Mouse (Mus musculus) forelimb bud, embryonic 11.5 days (tissue): ENCODE measurements around the gene Coro2b.
A peak's percentile ranks its signal among the peaks of the same experiment; 100 is the strongest.

Experiments
- DNase-seq: peaks from one replicate; pipeline ENCODE4 v3.0.0-alpha.2; 2012; ENCODE audit warnings: low read depth, low spot score

The Coro2b gene

DNA sequence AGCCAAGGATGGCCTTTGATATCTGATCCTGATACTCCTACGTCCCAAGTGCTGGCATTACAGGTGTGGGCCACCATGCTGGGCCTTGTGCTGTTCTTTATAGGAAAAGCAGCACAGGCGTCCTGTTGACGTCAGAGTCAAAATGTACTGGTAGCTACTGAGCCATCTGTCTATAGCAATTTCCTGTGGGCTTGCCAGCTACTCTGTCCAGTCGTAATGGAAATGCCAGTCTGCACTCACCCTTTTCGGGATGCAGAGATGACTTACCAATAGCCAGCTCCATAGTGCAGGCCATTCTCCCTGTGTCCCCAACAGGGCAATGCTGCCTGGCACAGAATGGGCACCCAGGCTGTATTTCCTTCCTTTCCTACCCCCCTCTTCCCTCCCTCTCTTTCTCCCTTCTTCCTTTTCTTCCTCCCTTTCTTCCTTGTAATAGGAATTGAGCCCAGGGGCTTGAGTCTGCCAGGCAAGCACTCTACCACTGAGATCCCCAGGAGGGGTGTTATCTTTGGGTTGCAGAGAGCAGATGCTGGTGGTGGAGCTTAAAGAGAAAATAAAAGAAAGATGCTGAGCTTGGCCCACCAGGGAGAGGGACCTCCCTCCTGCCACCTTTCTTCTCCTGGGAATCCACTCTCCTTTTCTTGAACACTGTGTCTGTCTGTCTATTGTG lies 98.6 kb downstream of the Coro2b start:
- DNase-seq = no peak

DNA sequence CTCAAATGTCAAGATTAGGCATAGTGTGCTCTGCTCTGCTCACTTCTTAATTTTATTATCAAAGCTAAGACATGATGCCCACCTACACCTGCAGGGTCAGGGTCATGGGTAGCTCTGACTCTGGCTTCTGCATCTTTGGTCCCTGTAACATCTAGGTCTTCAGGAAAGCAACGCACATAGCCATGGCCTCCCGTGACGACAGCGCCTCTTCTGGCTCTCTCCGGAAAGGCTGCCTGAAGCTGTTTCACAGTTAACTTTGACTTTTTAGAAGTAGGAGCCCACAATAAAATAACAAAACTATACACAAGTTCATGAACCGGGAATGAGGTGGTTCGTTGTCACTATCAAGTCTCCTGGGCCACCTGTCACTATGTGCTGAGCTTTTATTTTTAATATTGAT lies 99.4 kb downstream of the Coro2b start:
- no peak for DNase-seq

DNA sequence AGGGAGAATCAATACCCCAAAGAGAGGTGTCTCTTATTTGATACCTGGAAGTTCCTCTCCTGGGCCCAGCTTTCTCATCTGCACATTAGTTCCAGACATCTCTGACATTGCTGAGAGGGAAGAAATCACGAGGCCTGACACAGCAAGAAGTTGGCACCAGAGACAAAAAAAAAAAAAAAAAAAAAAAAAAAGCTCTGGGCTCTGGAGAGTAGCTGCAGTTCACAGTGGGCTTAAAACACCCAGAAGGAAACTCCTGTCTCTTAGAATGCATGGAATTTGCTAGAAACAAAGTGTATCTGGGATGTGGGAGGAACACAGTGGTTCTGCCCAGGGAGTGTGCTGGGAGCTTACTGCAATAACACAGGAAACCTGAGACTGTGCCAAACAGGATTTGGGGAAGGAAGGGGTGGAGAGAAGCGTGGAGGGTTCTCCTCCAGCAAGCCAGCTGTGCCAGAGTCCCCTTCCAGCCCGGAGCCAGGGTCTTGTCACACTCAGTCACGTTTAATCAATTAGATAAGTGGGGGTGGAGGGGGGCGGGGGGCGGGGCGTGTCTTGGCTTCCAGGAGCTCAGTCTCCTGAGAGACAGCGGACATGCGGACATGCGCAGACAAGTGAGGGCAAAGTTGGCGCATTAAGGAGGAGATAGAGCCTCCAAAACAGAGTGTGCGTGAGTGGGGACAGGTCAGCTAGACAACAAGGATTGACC lies 101.1 kb downstream of the Coro2b start:
- DNase-seq = peak; percentile 77

DNA sequence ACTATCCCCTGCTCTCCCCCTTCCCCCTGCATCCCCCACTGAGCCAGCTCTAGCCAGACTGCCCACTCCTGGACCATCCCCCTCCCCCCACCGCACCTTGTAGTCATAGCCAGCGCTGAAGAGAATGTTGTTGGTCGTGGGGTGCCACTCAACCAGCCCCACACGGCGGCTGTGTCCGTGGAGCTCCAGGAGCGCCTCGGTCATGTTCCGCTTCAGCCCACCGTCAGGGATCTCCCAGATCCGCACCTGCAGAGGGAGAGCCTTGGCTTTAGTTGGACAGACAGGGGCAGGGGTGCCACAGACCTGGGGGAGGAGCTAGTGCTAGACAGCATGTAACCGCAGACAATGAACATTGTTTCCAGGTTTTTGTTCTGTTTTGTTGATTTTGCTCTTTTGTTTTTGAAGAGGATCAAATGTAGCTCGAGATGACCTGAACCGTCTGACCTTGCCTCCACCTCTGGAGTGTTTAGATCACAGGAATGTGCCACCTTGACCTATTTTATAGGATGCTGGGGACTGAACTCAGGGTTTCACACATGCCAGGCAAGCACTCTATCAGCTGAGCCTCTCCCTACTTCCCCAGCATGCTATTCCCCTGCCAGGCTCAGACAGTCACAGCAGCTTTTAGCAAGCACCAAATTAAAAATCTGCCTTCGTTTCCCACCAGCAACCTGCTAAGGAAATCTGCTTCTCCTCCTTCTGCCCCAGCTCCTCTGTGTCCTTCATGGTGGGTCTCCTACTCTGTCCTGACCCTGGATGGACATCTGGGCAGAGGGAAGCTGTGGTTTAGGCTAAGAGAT lies 104.4 kb downstream of the Coro2b start:
- DNase-seq = no peak

DNA sequence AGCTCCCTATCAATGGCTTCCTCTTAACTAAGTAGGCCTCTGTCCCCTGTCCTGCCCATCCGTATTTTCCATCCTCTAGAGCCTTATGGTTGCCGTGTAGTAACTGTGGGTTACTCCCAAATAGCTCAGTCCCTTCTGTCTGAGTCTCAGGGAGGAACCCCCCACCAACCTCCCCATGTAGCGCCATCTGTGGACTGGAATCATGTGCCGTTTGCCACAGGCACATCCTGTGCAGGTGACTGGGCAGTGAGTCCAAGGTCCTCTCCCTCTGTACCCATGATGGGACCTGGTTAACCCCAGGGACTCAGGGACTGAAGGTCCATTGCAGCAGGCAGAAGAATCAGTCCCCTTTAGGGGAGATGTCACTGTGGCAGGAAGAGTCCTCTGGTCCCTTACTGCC lies 106.1 kb downstream of the Coro2b start:
- no peak for DNase-seq

DNA sequence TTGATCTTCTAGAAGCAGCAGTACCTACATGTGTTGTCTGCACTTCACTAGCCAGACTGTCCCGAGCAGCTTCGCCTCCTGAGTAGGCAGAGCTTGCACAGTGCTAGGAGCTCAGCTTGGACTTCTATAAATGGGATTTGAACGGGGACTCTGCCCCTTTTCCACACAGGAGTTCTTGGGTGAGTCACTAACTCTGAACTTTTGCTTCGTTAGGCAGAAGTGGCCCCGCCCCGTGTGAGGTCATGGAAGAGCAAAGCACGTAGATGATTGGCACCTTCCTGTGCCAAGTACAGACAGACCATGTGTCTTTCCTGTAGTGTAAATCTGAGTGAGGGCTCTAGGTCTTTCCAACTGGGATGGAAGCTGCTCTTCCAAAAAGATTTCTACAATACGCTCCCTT lies 109.8 kb downstream of the Coro2b start:
- DNase-seq = no peak

DNA sequence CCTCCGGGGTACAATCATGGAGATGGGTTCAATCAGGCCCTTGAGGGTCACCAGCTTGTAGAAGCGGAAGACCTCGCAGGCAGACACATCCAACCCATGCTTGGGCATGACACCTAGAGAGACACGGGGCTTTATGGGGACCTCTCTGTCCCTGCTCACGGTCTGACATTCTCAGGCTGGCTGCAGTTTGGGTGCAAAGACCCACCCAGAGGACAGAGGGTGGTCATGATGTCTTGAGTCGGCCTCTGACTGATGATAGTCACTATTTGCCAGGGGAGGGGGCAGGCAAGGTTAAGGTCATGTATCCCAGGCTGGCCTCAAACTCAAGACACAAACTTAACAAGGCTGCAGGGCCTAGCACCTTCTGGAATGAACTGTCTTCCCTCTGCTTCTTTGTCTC lies 110.3 kb downstream of the Coro2b start:
- DNase-seq = no peak

DNA sequence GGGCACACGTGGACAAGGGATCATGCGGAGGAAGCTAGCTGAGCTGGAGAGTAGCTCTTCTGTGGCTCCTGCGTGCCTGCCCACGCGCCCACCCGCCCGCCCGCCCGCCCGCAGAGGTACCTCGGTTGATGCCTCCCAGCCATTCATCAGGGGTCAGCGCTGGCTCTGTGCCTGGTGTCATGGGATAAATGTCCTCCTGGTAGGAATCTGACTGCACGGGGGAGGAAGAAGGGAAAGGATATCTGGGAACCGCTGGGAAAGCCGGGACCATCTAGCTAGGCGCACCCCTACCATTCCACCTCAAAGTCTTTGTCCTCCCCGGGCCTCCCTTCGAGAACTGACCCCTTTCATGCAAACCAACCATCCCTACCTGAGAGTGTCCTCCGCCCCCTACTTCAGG lies 110.8 kb downstream of the Coro2b start:
- DNase-seq = no peak

DNA sequence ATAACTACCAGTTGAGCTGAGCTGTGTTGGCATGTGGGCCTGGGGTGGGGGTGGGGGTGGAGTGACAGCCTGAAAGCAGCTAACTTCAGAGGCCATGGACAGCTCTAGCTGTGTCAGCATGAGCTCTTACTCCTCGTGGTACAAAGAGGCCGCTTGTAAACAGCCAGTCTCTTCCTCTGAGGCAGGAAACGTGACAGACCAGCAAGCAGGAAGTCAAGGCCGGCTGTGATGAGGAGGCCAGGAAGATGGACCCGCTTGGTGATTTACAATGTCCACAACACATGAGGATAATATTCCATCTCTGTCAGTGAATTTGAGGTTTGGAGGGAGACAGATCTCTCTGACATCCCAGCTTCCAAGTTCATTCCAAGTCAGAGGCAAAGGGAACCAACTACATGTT lies 111.6 kb downstream of the Coro2b start:
- no peak for DNase-seq

DNA sequence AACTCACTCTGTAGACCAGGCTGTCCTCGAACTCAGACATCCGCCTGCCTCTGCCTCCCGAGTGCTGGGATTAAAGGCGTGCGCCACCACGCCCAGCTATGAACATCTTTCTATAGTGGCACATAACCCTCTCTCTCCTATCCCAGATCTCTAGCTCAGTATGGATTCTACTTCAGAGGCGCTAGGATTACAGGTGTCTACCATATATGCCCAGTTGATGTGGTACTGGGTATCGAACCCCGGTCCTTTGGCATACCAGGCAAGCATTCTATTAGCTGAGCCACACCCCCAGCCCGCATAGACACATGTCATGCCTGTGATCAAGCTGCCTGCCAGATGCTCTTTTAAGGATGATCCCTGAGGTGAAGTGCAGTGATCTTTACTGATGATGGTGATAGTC lies 113.0 kb downstream of the Coro2b start:
- DNase-seq = no peak

DNA sequence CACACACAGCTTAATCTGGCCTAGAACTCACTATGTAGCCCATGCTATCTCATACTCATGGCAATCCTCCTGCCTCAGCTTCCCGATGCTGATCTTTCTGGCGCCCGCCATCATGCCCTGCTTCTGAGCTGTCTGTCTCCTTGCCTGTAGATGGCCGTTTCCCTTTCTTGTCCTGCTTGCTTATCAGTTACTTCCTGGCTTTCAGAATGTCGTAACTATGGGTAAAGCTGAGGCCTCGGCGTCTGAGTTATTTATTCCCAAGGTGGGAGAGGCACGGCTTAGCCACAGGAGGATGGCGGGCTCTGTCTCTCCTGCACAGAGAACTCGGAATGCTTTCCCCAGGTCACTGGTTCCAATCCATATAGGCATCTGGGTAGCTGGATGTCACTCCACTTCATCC lies 113.9 kb downstream of the Coro2b start:
- DNase-seq = no peak

DNA sequence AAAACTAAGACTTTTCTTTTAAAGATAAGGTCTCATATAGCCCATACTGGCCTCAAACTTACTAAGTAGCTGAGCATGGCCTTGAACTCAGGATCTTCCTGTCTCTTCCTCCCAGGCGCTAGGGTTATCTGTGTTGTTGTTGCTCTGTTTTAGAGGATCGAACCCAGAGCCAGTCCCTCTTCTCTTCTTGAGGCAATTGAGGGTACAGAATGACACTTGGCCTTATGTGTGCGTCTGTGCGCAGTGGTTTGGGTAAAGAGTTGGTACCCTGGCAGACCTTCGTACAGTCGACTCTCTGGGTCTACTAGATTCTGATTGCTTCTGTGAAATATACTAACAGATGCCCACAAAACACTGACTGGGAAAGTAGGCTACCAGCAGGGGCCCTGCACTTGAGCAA lies 114.9 kb downstream of the Coro2b start:
- no peak for DNase-seq

DNA sequence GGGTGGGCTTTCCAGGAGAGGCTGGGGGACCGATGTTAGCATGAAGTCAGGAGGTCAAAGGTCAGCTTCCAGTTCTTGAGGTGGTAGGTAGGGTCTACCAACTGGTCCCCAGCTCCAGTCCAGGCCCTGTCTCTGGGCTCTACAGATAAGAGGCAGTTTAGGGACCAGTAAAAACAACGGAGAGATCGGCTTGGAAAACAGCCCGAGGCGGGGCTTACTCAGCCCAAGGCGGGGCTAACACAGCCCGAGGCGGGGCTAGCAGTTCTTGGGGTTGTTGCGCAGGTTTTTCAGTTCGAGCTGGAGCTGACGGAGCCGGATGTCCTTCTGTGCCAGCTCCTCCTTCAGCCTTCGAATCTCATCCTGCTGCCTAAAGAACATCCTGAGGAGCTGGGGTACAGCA lies 115.8 kb downstream of the Coro2b start:
- DNase-seq = peak; percentile 41

DNA sequence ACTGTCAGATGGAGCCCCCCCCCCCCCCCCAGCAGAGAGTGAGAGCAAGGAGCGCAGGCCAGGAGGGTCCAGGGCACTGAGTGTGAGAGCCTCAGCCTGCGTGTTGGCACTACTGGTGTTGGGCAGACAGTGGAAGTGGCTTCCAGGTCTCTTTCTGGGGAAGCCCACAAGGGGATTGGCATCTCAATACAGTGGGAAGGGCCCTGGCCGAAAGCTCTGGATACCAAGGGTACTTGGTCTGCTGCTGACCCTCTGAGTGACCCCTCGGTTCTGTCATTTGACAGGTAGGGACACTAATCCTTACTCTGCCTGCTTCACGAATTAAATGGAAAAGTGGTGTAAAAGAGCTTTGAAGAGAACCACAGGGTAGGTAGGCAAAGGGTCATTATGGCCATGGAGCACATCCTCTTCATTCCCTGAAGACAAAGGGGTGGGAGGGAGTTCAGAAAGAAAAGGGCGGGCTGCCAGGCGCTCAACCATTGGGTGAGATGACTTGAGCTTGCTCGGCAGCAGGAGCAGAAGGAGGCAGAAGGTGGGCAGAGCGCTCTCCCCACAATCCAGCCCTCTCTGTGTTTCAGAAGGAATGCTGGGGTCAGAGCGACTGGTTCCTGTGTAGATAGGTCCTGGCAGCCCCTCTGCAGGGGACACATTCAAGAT lies 116.5 kb downstream of the Coro2b start:
- DNase-seq = no peak

DNA sequence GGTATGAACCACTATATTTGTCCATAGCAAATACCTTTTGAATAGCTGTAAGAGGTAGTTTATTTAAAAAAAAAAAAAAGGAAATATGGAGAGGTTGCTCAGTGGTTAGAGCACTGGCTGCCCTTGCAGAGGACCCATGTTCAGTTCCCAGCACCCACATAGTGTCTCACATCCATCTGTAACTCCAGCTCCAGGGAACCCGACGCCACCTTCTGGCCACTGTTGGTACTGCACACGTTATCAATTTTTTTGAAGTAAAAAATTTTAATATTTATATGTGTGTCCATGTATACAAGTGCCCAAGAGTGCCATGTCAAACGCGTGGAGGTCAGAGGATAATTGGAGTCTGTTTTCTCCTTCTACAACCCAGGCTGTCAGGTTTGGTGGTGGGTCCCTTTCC lies 118.1 kb downstream of the Coro2b start:
- no peak for DNase-seq

DNA sequence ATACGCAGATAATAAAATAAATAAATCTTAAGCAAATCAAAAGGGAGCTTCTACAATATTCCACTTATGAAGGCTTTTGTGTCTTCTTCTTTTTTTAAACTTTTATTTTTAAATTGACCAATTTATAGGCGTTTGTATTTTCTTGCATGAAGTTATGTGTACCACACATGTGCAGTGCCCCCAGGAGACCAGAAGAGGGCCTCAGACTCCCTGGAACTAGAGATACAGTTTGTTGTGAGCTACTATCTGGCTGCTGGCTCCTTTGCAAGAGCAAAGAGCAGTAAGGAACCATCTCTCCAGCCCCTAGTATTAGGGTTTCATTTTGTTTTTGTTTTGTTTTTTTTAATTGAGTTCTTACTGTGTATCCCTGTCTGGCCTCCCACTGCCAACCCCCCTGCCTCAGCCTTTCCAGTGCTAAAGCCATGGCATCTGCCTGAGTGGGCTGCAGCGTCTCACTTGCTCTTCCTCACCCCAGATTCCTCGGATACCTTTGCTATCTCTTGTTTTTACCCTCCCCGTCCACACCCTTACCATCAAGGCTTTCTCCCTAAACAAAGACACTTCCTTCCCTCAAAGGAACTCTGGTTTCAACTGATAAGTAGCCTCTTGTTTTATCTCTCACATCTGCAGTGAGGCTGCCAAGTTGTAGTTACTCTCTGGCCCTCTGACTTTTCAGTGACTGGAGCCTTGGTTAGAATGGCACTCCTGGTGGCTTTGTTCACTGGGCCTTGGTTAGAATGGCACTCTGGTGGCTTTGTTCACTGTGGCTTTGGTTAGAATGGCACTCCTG lies 129.3 kb downstream of the Coro2b start:
- DNase-seq = no peak

DNA sequence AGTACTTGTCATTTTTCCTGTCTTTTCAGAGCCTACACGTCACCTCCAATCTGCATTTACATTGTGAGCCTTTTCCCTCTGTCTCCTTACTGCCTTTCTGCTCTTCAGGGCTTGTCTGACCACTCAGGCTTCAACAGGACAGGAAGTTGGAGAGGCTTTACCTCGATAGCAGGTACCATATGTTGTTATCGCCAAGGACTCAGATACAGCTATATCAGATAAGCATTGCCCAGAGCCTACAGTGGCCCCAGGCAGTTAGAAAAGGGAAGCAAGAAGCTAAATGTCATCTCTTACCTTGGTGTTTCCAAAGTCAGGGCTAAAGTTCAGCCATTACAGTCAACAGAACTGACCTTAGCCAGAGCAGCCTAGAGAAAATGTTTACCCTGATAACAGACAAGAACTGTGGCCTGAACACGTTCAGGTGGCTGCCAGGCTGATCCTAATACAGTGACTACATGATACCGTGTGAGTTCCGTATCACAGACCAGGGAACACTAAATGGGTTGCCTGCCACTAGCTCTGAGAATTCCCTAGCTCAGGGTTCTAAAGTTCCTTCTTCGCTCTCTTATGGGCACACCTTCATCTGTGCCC lies 130.3 kb downstream of the Coro2b start:
- no peak for DNase-seq

DNA sequence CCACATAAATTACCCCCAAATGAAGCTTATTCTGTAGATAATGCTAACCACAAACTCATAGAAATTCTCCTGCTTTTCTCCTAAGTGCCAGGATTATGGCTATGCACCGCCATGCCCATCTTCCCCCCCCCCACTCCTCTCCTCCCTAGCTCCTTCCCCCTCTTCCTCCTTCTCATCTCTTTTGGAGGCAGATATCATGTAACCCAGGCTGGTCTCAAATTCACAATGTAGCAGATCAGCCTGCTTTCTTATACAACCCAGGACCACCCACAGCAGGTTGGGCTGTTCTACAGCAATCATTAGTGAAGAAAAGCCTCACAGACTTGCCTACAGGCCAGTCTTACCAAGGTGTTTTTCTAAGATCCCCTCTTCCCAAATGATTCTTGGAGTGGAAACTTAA lies 135.3 kb downstream of the Coro2b start:
- DNase-seq = no peak

DNA sequence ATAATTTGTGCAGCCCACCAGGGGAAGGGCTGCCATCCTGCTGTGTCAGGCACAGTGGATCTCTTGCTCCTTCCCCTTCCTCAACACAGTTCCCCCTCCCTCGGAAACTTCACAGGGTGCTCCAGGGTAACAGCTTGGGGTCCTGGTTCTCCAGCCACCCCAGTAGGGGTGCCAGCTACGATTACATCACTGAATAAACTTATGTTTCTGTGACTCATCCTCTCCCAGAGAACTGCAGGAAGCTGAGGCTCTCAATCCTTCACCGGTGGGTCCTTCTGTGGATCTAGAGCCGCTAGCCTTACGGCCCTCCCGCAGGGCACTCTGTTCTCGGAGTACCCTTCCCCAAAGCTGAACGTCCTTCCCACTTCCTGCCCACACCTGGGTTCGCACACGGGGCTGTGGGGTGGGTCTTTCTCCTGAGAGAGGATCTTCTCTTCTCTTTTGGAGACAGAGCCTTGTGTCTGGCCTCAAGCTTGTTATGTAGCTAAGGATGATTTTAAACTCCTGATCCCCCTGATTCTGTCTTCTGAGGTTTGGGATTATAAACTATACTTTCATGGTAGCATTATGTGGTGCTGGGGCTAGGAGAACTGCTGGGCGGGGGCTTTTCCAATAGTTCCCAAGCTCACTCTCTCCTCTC lies 136.2 kb downstream of the Coro2b start:
- no peak for DNase-seq

DNA sequence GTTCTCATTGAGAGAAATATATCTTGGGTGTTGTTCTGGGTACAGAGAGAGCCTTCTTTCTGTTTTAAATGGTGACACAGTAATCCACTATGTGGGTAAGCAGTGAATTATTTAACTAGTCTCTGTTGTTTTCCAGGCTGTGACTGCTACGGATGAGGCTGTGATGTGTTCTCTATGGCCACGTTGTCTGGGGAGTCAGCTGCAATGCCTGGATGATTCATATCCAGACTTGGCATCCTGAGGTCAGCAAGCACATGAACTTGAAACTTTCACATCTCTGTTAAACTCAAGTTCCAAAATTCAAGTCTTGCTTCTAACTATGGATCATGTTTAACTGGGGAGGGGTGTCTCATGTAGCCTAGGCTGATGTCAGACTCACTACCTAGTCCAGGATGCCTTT lies 142.7 kb downstream of the Coro2b start:
- no peak for DNase-seq

DNA sequence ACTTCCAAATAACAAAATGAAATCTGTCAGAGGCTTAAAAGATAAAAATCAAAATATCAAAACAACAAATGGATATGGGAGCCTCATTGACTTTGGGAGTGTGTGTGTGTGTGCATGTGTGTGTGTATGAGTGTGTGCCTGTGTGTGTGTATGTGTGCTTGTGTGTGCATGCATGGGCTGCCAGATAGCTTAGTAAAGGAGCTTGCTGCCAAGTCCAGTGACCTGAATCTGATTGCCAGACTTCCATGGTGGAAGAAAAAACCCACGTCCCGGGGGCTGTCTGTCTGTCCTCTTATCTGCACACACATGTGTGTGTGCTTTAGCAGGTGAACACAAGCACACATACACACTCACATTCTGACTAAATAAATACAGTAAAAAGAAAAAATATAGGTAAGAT lies 143.3 kb downstream of the Coro2b start:
- no peak for DNase-seq
